ENCODE assay signal across 9 mouse cellular contexts in genomic region chr3:90652878-90653508, GRCm38 (mm10). TPM values are rescaled to one million over a fixed set of nuclear protein-coding genes. Genes with fewer than 3 reads are reported as not detected.
DNase-seq lines count a peak whose midpoint lies in the region; ATAC-seq lines count a peak whose summit lies in the region.
"Had no signal": no experiment of that assay in that cellular context is flagged by ENCODE, and none has a peak within 500 bp of the region (broad histone marks: within the 10 kb centered on the region; RNA-seq: fewer than 3 reads in every experiment).

No protein-coding gene starts in this region.

- no peaks in the 10 kb centered on the region for H3K27me3 ChIP-seq in hindbrain, embryonic 15.5 days

- peak; percentile 93 for DNase-seq in MN1 (ENCODE audit: low spot score)
- peak; percentile 69 to 70 for DNase-seq in cerebellum, adult 18-20 months
- peak; percentile 61 to 90 for DNase-seq in layer of hippocampus, postnatal 25 days (ENCODE audit: extremely low spot score in 1 of 2, low spot score in 1 of 2)
- peak; percentile 49 to 77 for DNase-seq in lung, postnatal 4 days
- DNase-seq in right cerebral cortex, adult 18-20 months, result peak; percentile 82
- DNase-seq in urinary bladder, postnatal 4 days (ENCODE audit: low spot score in 2 of 2), result peak; percentile 47 to 77

- no peak overlapping the region for H3K4me3 ChIP-seq in hindbrain, embryonic 15.5 days
- H3K4me3 ChIP-seq: megakaryocyte, embryonic 14.5 days had no signal

- peak; percentile 82 for ATAC-seq in frontal cortex, adult (ENCODE audit: low TSS enrichment)
- ATAC-seq in hindbrain, embryonic 15.5 days (ENCODE audit: low FRiP score, low read depth), result peak; percentile 93

- 35% methylated on average over 5 of the region's 5 CpGs for WGBS in hindbrain, embryonic 15.5 days

- H3K9me3 ChIP-seq in hindbrain, embryonic 15.5 days, result no peaks in the 10 kb centered on the region
- H3K9me3 ChIP-seq: megakaryocyte, embryonic 14.5 days had no signal

- no peaks in the 10 kb centered on the region for H3K4me1 ChIP-seq in hindbrain, embryonic 15.5 days (replicated peaks)
- H3K4me1 ChIP-seq: megakaryocyte, embryonic 14.5 days had no signal

- H3K36me3 ChIP-seq in hindbrain, embryonic 15.5 days, result no peaks in the 10 kb centered on the region

- H3K4me2 ChIP-seq in hindbrain, embryonic 15.5 days, result no peak overlapping the region

- H3K9ac ChIP-seq in hindbrain, embryonic 15.5 days, result no peak overlapping the region

- H3K27ac ChIP-seq in hindbrain, embryonic 15.5 days (replicated peaks), result no peak overlapping the region

RNA-seq across cellular contexts. Expression of gene S100a7a, which starts 0.8 kb away (rescaled TPM):
- not detected in 2 replicates for polyA plus RNA-seq in hindbrain, embryonic 15.5 days (2015; fragmentation: Nextera tagmentation; extraction: Ambion mirVana)
- under 1 TPM; 0.20 to 0.28 TPM for total RNA-seq in layer of hippocampus, postnatal 25 days (2021)

RNA-seq across cellular contexts. Expression of gene S100a8, which starts 15.8 kb away (rescaled TPM):
- polyA plus RNA-seq in hindbrain, embryonic 15.5 days (2015; fragmentation: Nextera tagmentation; extraction: Ambion mirVana), result 7.4 and 7.5 TPM in 2 replicates
- total RNA-seq in layer of hippocampus, postnatal 25 days (2021), result not detected

RNA-seq across cellular contexts. Expression of gene S100a6, which starts 40.3 kb away (rescaled TPM):
- 24.1 and 33.1 TPM in 2 replicates for polyA plus RNA-seq in hindbrain, embryonic 15.5 days (2015; fragmentation: Nextera tagmentation; extraction: Ambion mirVana)
- 10 to 100 TPM; 23.1 to 24.9 TPM for total RNA-seq in layer of hippocampus, postnatal 25 days (2021)

RNA-seq across cellular contexts. Expression of gene S100a9, which starts 42.5 kb away (rescaled TPM):
- polyA plus RNA-seq in hindbrain, embryonic 15.5 days (2015; fragmentation: Nextera tagmentation; extraction: Ambion mirVana), result 3.6 and 4.7 TPM in 2 replicates
- total RNA-seq in layer of hippocampus, postnatal 25 days (2021), result not detected

RNA-seq across cellular contexts. Expression of gene S100a5, which starts 44.7 kb away (rescaled TPM):
- not detected in 2 replicates for polyA plus RNA-seq in hindbrain, embryonic 15.5 days (2015; fragmentation: Nextera tagmentation; extraction: Ambion mirVana)
- not detected for total RNA-seq in layer of hippocampus, postnatal 25 days (2021)
